Mouse (Mus musculus) midbrain, postnatal 0 days (tissue): Measurements from ENCODE around the gene Comp. TPM values are rescaled to one million over a fixed set of nuclear protein-coding genes. Genes with fewer than 3 reads are reported as not detected.

ENCODE experiments used
- ATAC-seq: fragments of 200-750 bp; cut with Nextera tagmentation; 2 replicates; pipeline ENCODE4 v1.8.0; 2017; ENCODE audit warnings: moderate number of reproducible peaks, mild to moderate bottlenecking, moderate TSS enrichment, moderate library complexity; ENCODE audit not compliant: low FRiP score
- DNase-seq: peaks from one replicate; pipeline ENCODE4 v3.0.0-alpha.2; 2015; ENCODE audit warnings: low spot score
- H3K27ac ChIP-seq: fragments of 300-500 bp; sonication (generic); 2 replicates; pipeline ENCODE4 v1.5.1; 2014; ENCODE audit warnings: low read depth, mild to moderate bottlenecking, low read length, mixed read lengths
- H3K27me3 ChIP-seq: fragments of 300-500 bp; sonication (generic); 2 replicates; pipeline ENCODE4 v1.6.1; 2014; ENCODE audit warnings: low read length, control low read depth, mixed read lengths; ENCODE audit not compliant: insufficient read depth
- H3K36me3 ChIP-seq: fragments of 300-500 bp; sonication (generic); 2 replicates; pipeline ENCODE4 v1.6.1; 2014; ENCODE audit warnings: low read length, control low read depth, mixed read lengths; ENCODE audit not compliant: insufficient read depth
- H3K4me1 ChIP-seq: fragments of 300-500 bp; sonication (generic); 2 replicates; pipeline ENCODE4 v1.6.1; 2014; ENCODE audit warnings: mild to moderate bottlenecking, control low read depth, antibody characterized with exemption, low read length, mixed read lengths; ENCODE audit not compliant: insufficient read depth
- H3K4me2 ChIP-seq: fragments of 300-500 bp; sonication (generic); 2 replicates; pipeline ENCODE4 v1.6.1; 2014; ENCODE audit warnings: low read depth, mild to moderate bottlenecking, low read length, mixed read lengths; ENCODE audit not compliant: poor library complexity, severe bottlenecking
- H3K4me3 ChIP-seq: fragments of 300-500 bp; sonication (generic); 2 replicates; pipeline ENCODE4 v1.5.1; 2014; ENCODE audit warnings: low read depth, mild to moderate bottlenecking, low read length, moderate library complexity
- H3K9ac ChIP-seq: fragments of 300-500 bp; sonication (generic); replicated peaks from 2 replicates; pipeline ENCODE4 v1.6.1; 2014; ENCODE audit warnings: mild to moderate bottlenecking, low read length, moderate library complexity, mixed read lengths; ENCODE audit not compliant: poor library complexity, severe bottlenecking
- H3K9me3 ChIP-seq: fragments of 300-500 bp; sonication (generic); 2 replicates; pipeline ENCODE4 v1.6.1; 2016; ENCODE audit warnings: low read length, control low read depth
- CTCF ChIP-seq: IDR thresholded peaks from 2 replicates; pipeline ENCODE4 v1.5.1; 2016; ENCODE audit warnings: antibody characterized with exemption, mild to moderate bottlenecking
- WGBS: fragments of 180-500 bp; shearing (Covaris S2); extraction: QIAGEN DNeasy Blood & Tissue Kit; methylation state at CpG from one replicate; pipeline ENCODE4 v1.1.7; 2014; 5-methylcytosine and 5-hydroxymethylcytosine counted together
- polyA plus RNA-seq: library from polyadenylated mRNA; unstranded; fragments of >200 nt; fragmentation: Nextera tagmentation; extraction: Ambion mirVana; gene quantifications from 2 replicates; pipeline ENCODE4 v1.2.1, GENCODE M21; 2015
- total RNA-seq: library from RNA; depleted of rRNA; stranded (reverse); fragments of >200 nt; gene quantifications from 2 replicates; pipeline ENCODE4 v1.2.3, GENCODE M21; 2014

Gene Comp
- total and polyA plus RNA-seq, 2 experiments from 2014 or later, result 0.38 to 0.49 TPM

GRCm38 (mm10) chr8:70342007-70342406, 31.4 kb upstream of the Comp start:
- WGBS, result 93% methylated on average over 14 of the region's 14 CpGs
- Histone ChIP-seq H3K9ac (no peak overlapping the region), H3K4me2 (no peak overlapping the region), H3K27me3 (no peaks in the 10 kb centered on the region), H3K9me3 (no peaks in the 10 kb centered on the region), H3K36me3 (peaks cover 64% of the 10 kb centered on the region), H3K4me3 (no peak overlapping the region), H3K4me1 (no peaks in the 10 kb centered on the region), H3K27ac (no peak overlapping the region)
- DNase-seq, result no peak
- ATAC-seq, result no peak
- no peak for TF ChIP-seq CTCF

GRCm38 (mm10) chr8:70343076-70343475, 30.3 kb upstream of the Comp start:
- H3K4me1 ChIP-seq, result no peaks in the 10 kb centered on the region
- WGBS, result 87% methylated on average over 7 of the region's 7 CpGs
- no peak overlapping the region for H3K4me2 ChIP-seq
- no peak overlapping the region for H3K9ac ChIP-seq
- no peak overlapping the region for H3K4me3 ChIP-seq
- peaks cover 53% of the 10 kb centered on the region for H3K36me3 ChIP-seq
- no peaks in the 10 kb centered on the region for H3K9me3 ChIP-seq
- no peak overlapping the region for H3K27ac ChIP-seq
- DNase-seq (no peak), ATAC-seq (no peak)
- no peaks in the 10 kb centered on the region for H3K27me3 ChIP-seq
- TF ChIP-seq CTCF, result no peak

GRCm38 (mm10) chr8:70343696-70344095, 29.7 kb upstream of the Comp start:
- DNase-seq (peak; percentile 74), ATAC-seq (peak; percentile 57; the same call in 1 of the 2 replicates)
- no peak overlapping the region for H3K9ac ChIP-seq
- H3K27ac ChIP-seq, result no peak overlapping the region
- 57% methylated on average over 6 of the region's 6 CpGs for WGBS
- H3K36me3 ChIP-seq, result peaks cover 49% of the 10 kb centered on the region
- H3K4me1 ChIP-seq, result no peaks in the 10 kb centered on the region
- no peaks in the 10 kb centered on the region for H3K27me3 ChIP-seq
- H3K4me2 ChIP-seq, result no peak overlapping the region
- no peaks in the 10 kb centered on the region for H3K9me3 ChIP-seq
- H3K4me3 ChIP-seq, result no peak overlapping the region
- TF ChIP-seq CTCF, result peak; percentile 76

- H3K36me3 ChIP-seq, result peaks cover 49% of the 10 kb centered on the region
- no peak for TF ChIP-seq CTCF
- 90% methylated on average over 2 of the region's 2 CpGs for WGBS
Measured at GRCm38 (mm10) chr8:70344279-70344678, 29.1 kb upstream of the Comp start.

GRCm38 (mm10) chr8:70347443-70347842, 25.9 kb upstream of the Comp start:
- no peak overlapping the region for H3K4me3 ChIP-seq
- no peaks in the 10 kb centered on the region for H3K9me3 ChIP-seq
- WGBS, result 91% methylated on average over 4 of the region's 4 CpGs
- DNase-seq (no peak), ATAC-seq (no peak)
- H3K9ac ChIP-seq, result no peak overlapping the region
- no peaks in the 10 kb centered on the region for H3K27me3 ChIP-seq
- H3K4me2 ChIP-seq, result no peak overlapping the region
- H3K36me3 ChIP-seq, result peaks cover 20% of the 10 kb centered on the region
- no peak for TF ChIP-seq CTCF
- peaks cover 16% of the 10 kb centered on the region for H3K4me1 ChIP-seq
- H3K27ac ChIP-seq, result no peak overlapping the region

More at GRCm38 (mm10) chr8:70344279-70344678, 29.1 kb upstream of the Comp start:
- Histone ChIP-seq H3K9me3 (no peaks in the 10 kb centered on the region), H3K9ac (no peak overlapping the region), H3K4me2 (no peak overlapping the region), H3K4me1 (no peaks in the 10 kb centered on the region), H3K4me3 (no peak overlapping the region), H3K27ac (no peak overlapping the region), H3K27me3 (no peaks in the 10 kb centered on the region)
- DNase-seq (no peak), ATAC-seq (no peak)

- Histone ChIP-seq H3K36me3 (peaks cover 15% of the 10 kb centered on the region), H3K9ac (no peak overlapping the region), H3K27ac (no peak overlapping the region), H3K9me3 (no peaks in the 10 kb centered on the region), H3K27me3 (no peaks in the 10 kb centered on the region), H3K4me2 (no peak overlapping the region), H3K4me1 (peaks cover 16% of the 10 kb centered on the region), H3K4me3 (no peak overlapping the region)
- ATAC-seq (no peak), DNase-seq (no peak)
- no peak for TF ChIP-seq CTCF
- 67% methylated on average over 1 of the region's 1 CpGs for WGBS
Measured at GRCm38 (mm10) chr8:70347860-70348420, 25.4 kb upstream of the Comp start.
